Mouse (Mus musculus) splenic B cell, adult 2 months (primary cell): ENCODE data around the gene Gm20873.
"Not testable (repeated sequence)": the region's sequence is repeated elsewhere in the genome, so short reads cannot be mapped to it uniquely, and the experiment has no call there.

Source experiments
- DNase-seq: peaks from one replicate; pipeline ENCODE4 v3.0.0-alpha.2; 2011; ENCODE audit warnings: low read depth, low spot score
- H3K27me3 ChIP-seq: 2 replicates; pipeline ENCODE4 v1.6.1; 2012; ENCODE audit warnings: mild to moderate bottlenecking, low read length, moderate library complexity, mixed read lengths; ENCODE audit not compliant: control insufficient read depth, poor library complexity, insufficient read depth, severe bottlenecking
- H3K36me3 ChIP-seq: 2 replicates; pipeline ENCODE4 v1.6.1; 2012; ENCODE audit warnings: mild to moderate bottlenecking, low read length, moderate library complexity, mixed read lengths; ENCODE audit not compliant: control insufficient read depth, poor library complexity, insufficient read depth, severe bottlenecking

Gm20873 gene

DNA sequence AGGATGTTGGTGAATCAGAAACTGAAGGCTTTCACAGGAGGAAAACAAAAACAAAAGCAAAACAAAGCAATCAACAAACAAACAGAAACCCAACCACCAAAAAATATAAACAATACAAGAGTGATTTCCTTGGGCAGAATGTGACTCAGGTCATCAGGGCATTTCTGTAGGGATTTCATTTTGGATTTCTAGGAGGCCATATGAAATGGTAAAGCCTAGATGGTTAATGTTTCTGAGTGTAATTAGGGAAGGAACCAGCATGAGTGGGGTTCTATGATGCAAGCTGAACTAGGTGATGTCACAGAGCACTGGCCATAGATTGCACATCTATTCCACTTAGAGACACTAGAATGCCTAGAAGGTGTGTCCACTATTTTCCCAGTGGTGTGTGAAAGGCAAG lies at the start of gene Gm20873:
TSS of gene Gm20873 (plus strand) at position 301 of the 400 bp plus-strand sequence.
- H3K36me3 ChIP-seq, DNase-seq, H3K27me3 ChIP-seq: not testable (repeated sequence)

DNA sequence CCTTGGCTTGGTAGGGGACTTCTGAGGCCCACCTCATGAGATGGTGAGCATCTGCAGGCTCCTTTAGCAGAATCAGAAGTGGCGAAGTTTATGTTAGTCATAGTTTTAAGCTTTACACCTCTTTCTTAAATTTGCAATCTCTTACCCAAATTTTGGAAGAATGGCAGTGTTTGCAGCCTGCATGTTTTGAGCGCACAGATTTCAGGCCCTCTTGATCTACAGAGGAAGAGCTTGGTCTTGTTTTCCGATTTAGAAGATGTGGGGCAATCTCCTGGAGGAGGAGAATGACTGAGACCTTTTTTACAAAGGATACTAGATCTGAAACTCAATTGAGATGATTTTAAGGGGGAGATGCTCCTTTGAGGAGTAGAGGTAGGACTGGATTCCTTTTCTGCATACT lies 29.0 kb upstream of the Gm20873 start, which contains the start of gene Gm21746:
TSS of gene Gm21746 (minus strand) at position 101 of the 400 bp plus-strand sequence.
- not testable (repeated sequence) for H3K36me3 ChIP-seq, H3K27me3 ChIP-seq, DNase-seq
